Mouse (Mus musculus): Measurements from ENCODE around the gene Dab2ip. TPM values are rescaled to one million over a fixed set of nuclear protein-coding genes. Genes with fewer than 3 reads are reported as not detected.

The Dab2ip gene
- polyA plus RNA-seq, 1 experiment, result 46.9 TPM

DNA sequence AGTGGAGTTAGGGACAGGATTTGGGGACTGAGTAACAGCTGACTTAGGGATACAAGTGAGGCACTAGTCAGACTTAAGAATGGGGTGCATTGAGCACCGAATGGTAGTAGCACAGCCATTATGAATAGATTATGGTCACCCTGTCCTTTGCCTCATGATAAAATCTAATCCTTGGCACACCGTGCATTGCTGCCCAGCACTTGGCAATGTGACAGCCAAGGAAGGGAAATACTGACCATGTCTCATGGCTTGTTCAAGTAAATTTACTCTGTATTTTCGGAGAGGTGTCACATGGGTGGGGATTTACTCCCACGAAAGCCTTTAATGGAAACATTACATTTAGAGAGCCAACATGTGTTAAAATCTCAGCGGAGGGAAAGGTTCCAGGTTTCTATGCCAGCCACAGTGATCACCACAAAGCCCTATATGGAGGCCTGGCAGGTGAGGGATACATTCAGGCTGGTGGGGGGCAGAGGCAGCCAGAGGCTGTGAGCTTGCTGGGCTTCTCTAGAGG lies 129.5 kb downstream of the Dab2ip start:
- H3K36me3 ChIP-seq (ENCODE audit: control insufficient read depth, insufficient read depth), result no peaks in the 10 kb centered on the region
- H3K4me3 ChIP-seq, result no peak overlapping the region
- H3K4me2 ChIP-seq (ENCODE audit: low read depth), result no peak overlapping the region
- H3ac ChIP-seq (ENCODE audit: control insufficient read depth, insufficient read length), result no peak overlapping the region
- no peak for TF ChIP-seq TCF3 (IDR thresholded peaks at IDR 0.05; ENCODE audit: insufficient read length, low read depth)
- TF ChIP-seq SRF (IDR thresholded peaks at IDR 0.05; ENCODE audit: control insufficient read depth, insufficient read length, low read depth), result no peak
- TF ChIP-seq E2F4 (IDR thresholded peaks at IDR 0.05; ENCODE audit: insufficient read depth), result no peak
- TF ChIP-seq REST (IDR thresholded peaks at IDR 0.05; ENCODE audit: insufficient read depth, insufficient read length), result no peak
- no peak for TF ChIP-seq USF1 (IDR thresholded peaks at IDR 0.05; ENCODE audit: low read depth)
- TF ChIP-seq CEBPB (IDR thresholded peaks at IDR 0.05; ENCODE audit: insufficient read depth, poor library complexity, severe bottlenecking), result no peak
- no peak for TF ChIP-seq POLR2A (IDR thresholded peaks at IDR 0.05; ENCODE audit: insufficient read length, low read depth)
- no peak for TF ChIP-seq POLR2AphosphoS2 (IDR thresholded peaks at IDR 0.05; ENCODE audit: insufficient read length, low read depth)
- peaks cover 84% of the 10 kb centered on the region for H3K79me2 ChIP-seq (ENCODE audit: control insufficient read depth, insufficient read depth)
- no peaks in the 10 kb centered on the region for H3K27me3 ChIP-seq (ENCODE audit: control insufficient read depth, insufficient read depth, insufficient read length)

DNA sequence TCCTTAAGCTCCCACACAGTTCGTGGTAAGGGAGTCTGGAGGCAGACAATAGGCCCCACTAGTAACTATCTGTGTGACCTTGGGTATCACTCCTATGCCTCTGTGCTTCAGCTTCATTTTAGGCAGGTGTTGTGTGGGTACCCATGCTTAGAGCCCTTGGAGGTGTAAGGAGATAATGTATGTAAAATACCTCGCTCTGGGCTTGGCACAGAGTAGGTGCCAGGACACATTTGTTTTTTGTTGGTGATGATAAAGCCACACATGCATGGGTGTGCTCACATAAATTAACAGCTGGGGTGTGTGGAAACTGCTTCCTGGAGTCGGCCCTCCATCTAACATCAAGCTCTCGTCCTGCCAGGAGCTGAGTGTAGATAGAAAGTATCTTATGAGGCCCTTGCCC lies 130.1 kb downstream of the Dab2ip start:
- Histone ChIP-seq H3ac (ENCODE audit: control insufficient read depth, insufficient read length) (no peak overlapping the region), H3K27me3 (ENCODE audit: control insufficient read depth, insufficient read depth, insufficient read length) (no peaks in the 10 kb centered on the region), H3K4me2 (ENCODE audit: low read depth) (no peak overlapping the region), H3K36me3 (ENCODE audit: control insufficient read depth, insufficient read depth) (no peaks in the 10 kb centered on the region), H3K4me3 (no peak overlapping the region), H3K79me2 (ENCODE audit: control insufficient read depth, insufficient read depth) (peaks cover 84% of the 10 kb centered on the region)
- no peak for TF ChIP-seq SRF (IDR thresholded peaks at IDR 0.05; ENCODE audit: control insufficient read depth, insufficient read length, low read depth)
- no peak for TF ChIP-seq CEBPB (IDR thresholded peaks at IDR 0.05; ENCODE audit: insufficient read depth, poor library complexity, severe bottlenecking)
- TF ChIP-seq USF1 (IDR thresholded peaks at IDR 0.05; ENCODE audit: low read depth), result no peak

DNA sequence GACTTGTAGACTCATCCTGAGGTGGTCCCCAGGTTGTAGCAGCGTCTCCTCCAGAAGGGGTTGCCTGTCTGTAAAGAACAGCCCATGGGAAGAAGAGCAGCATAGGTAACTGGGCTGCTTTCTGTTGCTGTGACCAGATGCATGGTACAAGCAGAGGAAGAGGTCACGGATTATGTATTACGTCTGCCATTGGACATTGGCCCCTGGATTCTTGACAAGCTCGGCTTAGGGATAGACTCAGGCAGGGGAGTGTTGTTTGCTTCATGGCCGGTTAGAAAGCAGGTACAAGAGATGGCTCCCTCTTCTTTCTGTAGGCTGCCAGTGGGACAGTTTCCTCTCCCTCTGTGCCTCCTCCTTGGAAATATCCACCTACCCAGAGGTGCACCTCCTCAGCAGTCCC lies 130.5 kb downstream of the Dab2ip start:
- peaks cover 84% of the 10 kb centered on the region for H3K79me2 ChIP-seq (ENCODE audit: control insufficient read depth, insufficient read depth)
- H3K4me3 ChIP-seq, result no peak overlapping the region
- TF ChIP-seq TCF3 (IDR thresholded peaks at IDR 0.05; ENCODE audit: insufficient read length, low read depth) (no peak), POLR2AphosphoS2 (IDR thresholded peaks at IDR 0.05; ENCODE audit: insufficient read length, low read depth) (no peak), E2F4 (IDR thresholded peaks at IDR 0.05; ENCODE audit: insufficient read depth) (no peak), MYOD1 (IDR thresholded peaks at IDR 0.05; ENCODE audit: control insufficient read depth in 1 of 3, insufficient read length in 2 of 3, low read depth in 2 of 3) (no peak), SRF (IDR thresholded peaks at IDR 0.05; ENCODE audit: control insufficient read depth, insufficient read length, low read depth) (no peak), USF1 (IDR thresholded peaks at IDR 0.05; ENCODE audit: low read depth) (no peak)
- H3K4me2 ChIP-seq (ENCODE audit: low read depth), result no peak overlapping the region
- H3ac ChIP-seq (ENCODE audit: control insufficient read depth, insufficient read length), result no peak overlapping the region
- H3K36me3 ChIP-seq (ENCODE audit: control insufficient read depth, insufficient read depth), result no peaks in the 10 kb centered on the region
- no peaks in the 10 kb centered on the region for H3K27me3 ChIP-seq (ENCODE audit: control insufficient read depth, insufficient read depth, insufficient read length)

DNA sequence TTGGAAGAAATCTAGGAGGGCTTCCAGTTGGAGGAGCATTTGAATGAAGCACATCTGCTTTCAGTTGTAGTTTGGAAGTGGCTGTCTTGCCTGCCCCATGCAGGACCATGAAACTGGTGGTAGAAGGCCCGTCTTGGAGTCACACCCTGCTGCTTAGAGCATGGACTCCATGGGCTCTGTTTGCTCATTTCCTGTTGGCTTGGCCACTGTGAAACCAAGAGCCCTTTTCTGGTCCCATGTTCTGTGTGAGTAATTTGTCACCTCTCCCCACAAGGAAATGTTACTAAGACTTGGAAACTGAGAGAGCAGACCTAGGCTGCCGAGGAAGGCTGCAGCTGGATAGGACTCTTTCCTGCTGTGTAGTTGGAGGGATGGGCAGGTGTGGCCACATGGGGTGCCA lies 131.8 kb downstream of the Dab2ip start:
- no peak overlapping the region for H3ac ChIP-seq (ENCODE audit: control insufficient read depth, insufficient read length)
- H3K27me3 ChIP-seq (ENCODE audit: control insufficient read depth, insufficient read depth, insufficient read length), result no peaks in the 10 kb centered on the region
- peaks cover 84% of the 10 kb centered on the region for H3K79me2 ChIP-seq (ENCODE audit: control insufficient read depth, insufficient read depth)
- no peak overlapping the region for H3K4me3 ChIP-seq
- TF ChIP-seq USF1 (IDR thresholded peaks at IDR 0.05; ENCODE audit: low read depth) (no peak), SRF (IDR thresholded peaks at IDR 0.05; ENCODE audit: control insufficient read depth, insufficient read length, low read depth) (no peak), TCF3 (IDR thresholded peaks at IDR 0.05; ENCODE audit: insufficient read length, low read depth) (no peak), CEBPB (IDR thresholded peaks at IDR 0.05; ENCODE audit: insufficient read depth, poor library complexity, severe bottlenecking) (no peak), TCF12 (IDR thresholded peaks at IDR 0.05; ENCODE audit: insufficient read depth, poor library complexity, severe bottlenecking) (no peak), MYOG (IDR thresholded peaks at IDR 0.05; ENCODE audit: control insufficient read depth in 1 of 3, insufficient read depth in 1 of 3, insufficient read length in 2 of 3, low read depth in 2 of 3) (no peak), POLR2AphosphoS2 (IDR thresholded peaks at IDR 0.05; ENCODE audit: insufficient read length, low read depth) (no peak), REST (IDR thresholded peaks at IDR 0.05; ENCODE audit: insufficient read depth, insufficient read length) (no peak), POLR2A (IDR thresholded peaks at IDR 0.05; ENCODE audit: insufficient read length, low read depth) (no peak), E2F4 (IDR thresholded peaks at IDR 0.05; ENCODE audit: insufficient read depth) (no peak), MAX (IDR thresholded peaks at IDR 0.05; ENCODE audit: low read depth) (no peak), MYOD1 (IDR thresholded peaks at IDR 0.05; ENCODE audit: control insufficient read depth in 1 of 3, insufficient read length in 2 of 3, low read depth in 2 of 3) (no peak)
- H3K4me2 ChIP-seq (ENCODE audit: low read depth), result no peak overlapping the region
- H3K36me3 ChIP-seq (ENCODE audit: control insufficient read depth, insufficient read depth), result no peaks in the 10 kb centered on the region

DNA sequence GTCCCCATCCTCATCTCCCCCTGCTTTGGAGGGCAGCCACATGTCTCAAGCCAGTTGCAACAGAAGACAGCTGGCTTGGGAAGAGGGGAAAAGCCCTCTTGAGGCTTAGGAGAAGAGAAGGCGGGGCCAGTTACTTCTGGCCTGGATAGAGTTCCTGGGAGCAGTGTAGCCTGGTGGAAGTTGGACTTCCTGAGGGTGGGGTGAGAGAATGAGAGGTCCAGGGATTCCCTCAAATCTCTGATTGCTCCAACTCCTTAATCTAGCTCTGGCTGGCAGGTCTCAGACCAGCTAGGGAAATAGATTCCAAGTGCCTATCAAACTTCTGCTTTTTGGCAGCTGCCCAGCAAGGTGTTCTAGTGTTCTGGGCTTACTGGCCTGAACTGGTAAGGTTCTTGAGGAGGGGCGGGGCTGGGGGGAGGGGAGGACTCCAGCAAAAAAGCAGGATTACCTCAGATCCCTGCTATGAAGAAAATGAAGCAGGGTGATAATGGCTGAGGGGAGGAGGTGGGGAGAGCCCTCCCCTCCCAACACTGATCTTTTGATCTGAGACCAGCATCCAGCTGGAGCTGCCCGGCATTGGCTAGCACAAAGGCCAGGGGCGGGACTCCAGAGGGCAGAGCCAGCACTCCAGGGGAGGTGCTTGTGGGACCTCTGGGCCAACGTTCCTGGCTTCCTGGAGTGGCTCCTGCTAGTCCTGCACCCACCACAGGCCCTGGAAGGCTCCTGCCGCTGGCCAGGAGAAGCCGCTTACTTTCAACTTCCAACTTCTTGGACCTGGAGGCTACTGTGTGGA lies 133.4 kb downstream of the Dab2ip start:
- no peaks in the 10 kb centered on the region for H3K36me3 ChIP-seq (ENCODE audit: control insufficient read depth, insufficient read depth)
- no peak overlapping the region for H3ac ChIP-seq (ENCODE audit: control insufficient read depth, insufficient read length)
- no peaks in the 10 kb centered on the region for H3K27me3 ChIP-seq (ENCODE audit: control insufficient read depth, insufficient read depth, insufficient read length)
- H3K4me2 ChIP-seq (ENCODE audit: low read depth), result peak overlapping the region; percentile 93
- H3K79me2 ChIP-seq (ENCODE audit: control insufficient read depth, insufficient read depth), result peaks cover 79% of the 10 kb centered on the region
- TF ChIP-seq E2F4 (IDR thresholded peaks at IDR 0.05; ENCODE audit: insufficient read depth) (no peak), REST (IDR thresholded peaks at IDR 0.05; ENCODE audit: insufficient read depth, insufficient read length) (no peak), POLR2AphosphoS2 (IDR thresholded peaks at IDR 0.05; ENCODE audit: insufficient read length, low read depth) (peak; percentile 18), CEBPB (IDR thresholded peaks at IDR 0.05; ENCODE audit: insufficient read depth, poor library complexity, severe bottlenecking) (0 out of 2 replicates have a peak, but pooled peaks have one; percentile 15), USF1 (IDR thresholded peaks at IDR 0.05; ENCODE audit: low read depth) (no peak), TCF3 (IDR thresholded peaks at IDR 0.05; ENCODE audit: insufficient read length, low read depth) (no peak), MYOD1 (IDR thresholded peaks at IDR 0.05; ENCODE audit: control insufficient read depth in 1 of 3, insufficient read length in 2 of 3, low read depth in 2 of 3) (peak in 2 of 3 experiments; percentile 60 to 72), MYOG (IDR thresholded peaks at IDR 0.05; ENCODE audit: control insufficient read depth in 1 of 3, insufficient read depth in 1 of 3, insufficient read length in 2 of 3, low read depth in 2 of 3) (peak in 2 of 3 experiments; percentile 41 to 75), SRF (IDR thresholded peaks at IDR 0.05; ENCODE audit: control insufficient read depth, insufficient read length, low read depth) (no peak), TCF12 (IDR thresholded peaks at IDR 0.05; ENCODE audit: insufficient read depth, poor library complexity, severe bottlenecking) (peak; percentile 25), POLR2A (IDR thresholded peaks at IDR 0.05; ENCODE audit: insufficient read length, low read depth) (peak; percentile 59), MAX (IDR thresholded peaks at IDR 0.05; ENCODE audit: low read depth) (no peak)
- H3K4me3 ChIP-seq, result peak overlapping the region; percentile 21

Data from myocyte (in vitro differentiated cells).